Mouse (Mus musculus): ENCODE data around the gene Gchfr. TPM values are rescaled to one million over a fixed set of nuclear protein-coding genes. Genes with fewer than 3 reads are reported as not detected.

The Gchfr gene
- polyA plus RNA-seq, 1 experiment, result not detected

DNA sequence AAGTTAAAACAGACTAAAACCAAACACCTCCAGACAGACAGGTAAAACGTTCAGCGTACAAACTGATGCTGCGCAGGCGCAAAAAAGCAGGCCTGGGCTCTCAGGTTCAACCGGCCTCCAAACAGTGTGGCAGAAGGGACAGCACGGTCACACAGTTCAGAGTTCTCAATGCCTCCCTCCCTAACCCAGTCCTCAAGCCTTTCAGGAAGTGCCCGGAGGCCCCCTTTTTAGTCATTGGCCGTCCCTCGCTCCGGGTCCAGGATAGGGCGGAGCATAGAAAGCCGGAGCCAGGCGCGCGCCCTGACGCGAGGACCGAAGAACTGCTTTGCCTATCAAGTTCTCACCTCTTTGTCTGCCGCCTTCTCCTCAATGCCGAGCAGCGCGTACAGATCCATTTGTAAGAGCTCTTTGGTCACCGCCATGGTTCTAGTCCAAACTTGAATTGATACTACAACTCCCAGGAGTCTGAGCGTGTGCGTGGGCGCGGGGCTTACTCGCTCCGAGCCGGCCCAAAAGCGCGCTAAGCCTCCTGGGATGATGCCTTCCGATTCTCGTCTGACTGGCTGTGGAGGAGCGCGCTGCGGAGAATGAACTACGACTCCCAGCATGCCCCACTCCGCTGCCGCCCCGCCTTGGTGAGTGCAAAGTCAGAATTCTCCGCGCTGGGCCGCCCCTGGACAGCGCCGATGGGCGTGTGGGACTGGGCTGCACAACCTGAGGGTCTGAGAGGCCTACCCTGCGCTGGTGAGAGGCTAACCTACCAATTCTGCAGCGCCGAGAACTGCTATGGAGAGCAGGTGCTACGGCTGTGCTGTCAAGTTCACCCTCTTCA, 41.0 kb downstream of the Gchfr start, which contains the start of the genes Zfyve19 and Dnajc17:
Gene Zfyve19 (plus strand): TSS at position 274 of the 832 bp plus-strand sequence.
Gene Dnajc17 (minus strand): TSS at position 452 of the 832 bp plus-strand sequence.
- peaks cover 13% of the 10 kb centered on the region for H3K4me1 ChIP-seq (ENCODE audit: control insufficient read depth, insufficient read depth, low read length)
- H3K27ac ChIP-seq (ENCODE audit: insufficient read depth, low read depth, low read length), result peak within 1 kb of the TSS; percentile 87
- H3K4me3 ChIP-seq (ENCODE audit: insufficient read depth, low read length), result peak within 1 kb of the TSS; percentile 88
- TF ChIP-seq POLR2A (IDR thresholded peaks at IDR 0.05; ENCODE audit: borderline replicate concordance, low read depth, low read length) (no peak), CTCF (IDR thresholded peaks at IDR 0.05; ENCODE audit: low read depth, low read length) (no peak)

DNA sequence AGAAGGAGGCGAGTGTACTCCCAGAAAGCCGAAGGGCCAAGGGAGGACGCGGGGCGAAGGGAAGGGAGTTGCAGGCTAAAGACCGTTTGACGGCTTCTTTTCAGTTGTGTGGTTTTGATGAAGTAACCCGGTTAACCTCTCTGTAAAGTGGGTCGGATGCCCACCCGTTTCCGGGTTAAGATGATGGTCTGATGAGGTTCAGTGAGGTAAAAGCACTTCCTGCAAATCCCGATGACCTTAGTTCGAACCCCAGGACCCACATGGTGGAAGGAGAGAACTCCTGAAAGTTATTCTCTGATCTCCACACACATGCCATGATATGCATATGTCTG, 41.6 kb downstream of the Gchfr start:
- no peak for TF ChIP-seq CTCF (IDR thresholded peaks at IDR 0.05; ENCODE audit: low read depth, low read length)
- TF ChIP-seq POLR2A (IDR thresholded peaks at IDR 0.05; ENCODE audit: borderline replicate concordance, low read depth, low read length), result no peak
- peaks cover 7% of the 10 kb centered on the region for H3K4me1 ChIP-seq (ENCODE audit: control insufficient read depth, insufficient read depth, low read length)
- H3K27ac ChIP-seq (ENCODE audit: insufficient read depth, low read depth, low read length), result no peak overlapping the region
- H3K4me3 ChIP-seq (ENCODE audit: insufficient read depth, low read length), result peak overlapping the region; percentile 88

Other genes with a start within 250 kb of the Gchfr start
- 20.4 and 21.3 TPM in 2 replicates for gene Chst14, start 241.3 kb upstream of the Gchfr start, polyA plus RNA-seq (2012; ENCODE audit: insufficient read depth, insufficient read length, missing spikeins)
- 20.9 and 21.5 TPM in 2 replicates for gene Ccdc32, start 138.4 kb upstream of the Gchfr start, polyA plus RNA-seq (2012; ENCODE audit: insufficient read depth, insufficient read length, missing spikeins)
- gene Rpusd2, start 133.0 kb upstream of the Gchfr start, polyA plus RNA-seq (2012; ENCODE audit: insufficient read depth, insufficient read length, missing spikeins), result 1.9 and 2.5 TPM in 2 replicates
- gene Knl1, start 120.7 kb upstream of the Gchfr start, polyA plus RNA-seq (2012; ENCODE audit: insufficient read depth, insufficient read length, missing spikeins), result 11.8 and 17.6 TPM in 2 replicates
- gene Rad51, start 55.0 kb upstream of the Gchfr start, polyA plus RNA-seq (2012; ENCODE audit: insufficient read depth, insufficient read length, missing spikeins), result 14.2 and 15.2 TPM in 2 replicates
- gene Rmdn3, start 10.7 kb upstream of the Gchfr start, polyA plus RNA-seq (2012; ENCODE audit: insufficient read depth, insufficient read length, missing spikeins), result 15.8 and 17.6 TPM in 2 replicates
- gene Gm14137, start 6.7 kb downstream of the Gchfr start, polyA plus RNA-seq (2012; ENCODE audit: insufficient read depth, insufficient read length, missing spikeins), result not detected in 2 replicates
- gene Zfyve19, start 40.8 kb downstream of the Gchfr start, polyA plus RNA-seq (2012; ENCODE audit: insufficient read depth, insufficient read length, missing spikeins), result 41.2 and 50.7 TPM in 2 replicates
- gene Dnajc17, start 41.0 kb downstream of the Gchfr start, polyA plus RNA-seq (2012; ENCODE audit: insufficient read depth, insufficient read length, missing spikeins), result 13.5 and 18.6 TPM in 2 replicates
- gene Ppp1r14d, start 62.1 kb downstream of the Gchfr start, polyA plus RNA-seq (2012; ENCODE audit: insufficient read depth, insufficient read length, missing spikeins), result not detected in 2 replicates
- gene Spint1, start 69.6 kb downstream of the Gchfr start, polyA plus RNA-seq (2012; ENCODE audit: insufficient read depth, insufficient read length, missing spikeins), result 3.7 and 4.3 TPM in 2 replicates
- 2.2 and 2.7 TPM in 2 replicates for gene Rhov, start 103.5 kb downstream of the Gchfr start, polyA plus RNA-seq (2012; ENCODE audit: insufficient read depth, insufficient read length, missing spikeins)
- gene Vps18, start 121.0 kb downstream of the Gchfr start, polyA plus RNA-seq (2012; ENCODE audit: insufficient read depth, insufficient read length, missing spikeins), result 33.6 and 34.1 TPM in 2 replicates
- gene Dll4, start 158.0 kb downstream of the Gchfr start, polyA plus RNA-seq (2012; ENCODE audit: insufficient read depth, insufficient read length, missing spikeins), result not detected in 2 replicates
- 0.44 TPM in 1 of 2 replicates, not detected in the other for gene Chac1, start 183.5 kb downstream of the Gchfr start, polyA plus RNA-seq (2012; ENCODE audit: insufficient read depth, insufficient read length, missing spikeins)

Measured in bone marrow macrophage, adult 2 months (primary cell).